Mouse (Mus musculus) lung, adult 18-20 months (tissue): ENCODE measurements at regions not wholly inside any gene's neighbourhood (a gene's known extent, or its start where the extent isn't known, plus 50 kb on each side); places are given as distances from the start of the nearest gene placed in this dataset.

Source experiments
- DNase-seq, 2 experiments: peaks; one replicate each; pipeline ENCODE4 v3.0.0; 2022; ENCODE audit warnings: mixed read lengths in 2 of 2

GRCm38 (mm10) chr2:56083226-56083625 is 647.5 kb downstream of the Kcnj3 start:
- DNase-seq, result no peak

GRCm38 (mm10) chr2:56109531-56109930 is 673.8 kb downstream of the Kcnj3 start:
- DNase-seq, result no peak

- DNase-seq, result no peak
Observed at GRCm38 (mm10) chr2:56109975-56110374, 674.2 kb downstream of the Kcnj3 start.

GRCm38 (mm10) chr2:56114469-56114868 is 678.7 kb downstream of the Kcnj3 start:
- peak in 1 of 2 experiments; percentile 3 for DNase-seq

GRCm38 (mm10) chr2:56119368-56119767 is 683.6 kb downstream of the Kcnj3 start:
- no peak for DNase-seq

- no peak for DNase-seq
Observed at GRCm38 (mm10) chr2:56147107-56147615, 711.4 kb downstream of the Kcnj3 start.

- DNase-seq, result no peak
Observed at GRCm38 (mm10) chr2:56196449-56196848, 760.7 kb downstream of the Kcnj3 start.

- DNase-seq, result no peak
Observed at GRCm38 (mm10) chr2:56227476-56227875, 791.7 kb downstream of the Kcnj3 start.

- no peak for DNase-seq
Observed at GRCm38 (mm10) chr2:56233042-56233441, 797.3 kb downstream of the Kcnj3 start.

GRCm38 (mm10) chr2:56257044-56257954 is 821.5 kb downstream of the Kcnj3 start:
- no peak for DNase-seq

- DNase-seq, result peak; percentile 4 to 5
Observed at GRCm38 (mm10) chr2:56304920-56305319, 818.9 kb downstream of the Nr4a2 start.

- DNase-seq, result no peak
Observed at GRCm38 (mm10) chr2:56321692-56322091, 802.1 kb downstream of the Nr4a2 start.

- DNase-seq, result no peak
Observed at GRCm38 (mm10) chr2:56322508-56322907, 801.3 kb downstream of the Nr4a2 start.

GRCm38 (mm10) chr2:56335974-56336373 is 787.8 kb downstream of the Nr4a2 start:
- DNase-seq, result no peak

GRCm38 (mm10) chr2:56364065-56364464 is 759.7 kb downstream of the Nr4a2 start:
- no peak for DNase-seq
